Mouse (Mus musculus): Measurements from ENCODE around the gene Cyp4a32. TPM values are rescaled to one million over a fixed set of nuclear protein-coding genes. Genes with fewer than 3 reads are reported as not detected.
"Not testable (repeated sequence)": the region's sequence is repeated elsewhere in the genome, so short reads cannot be mapped to it uniquely, and the experiment has no call there.

Gene Cyp4a32
- polyA plus RNA-seq, 1 experiment from 2014 or later: not detected

DNA sequence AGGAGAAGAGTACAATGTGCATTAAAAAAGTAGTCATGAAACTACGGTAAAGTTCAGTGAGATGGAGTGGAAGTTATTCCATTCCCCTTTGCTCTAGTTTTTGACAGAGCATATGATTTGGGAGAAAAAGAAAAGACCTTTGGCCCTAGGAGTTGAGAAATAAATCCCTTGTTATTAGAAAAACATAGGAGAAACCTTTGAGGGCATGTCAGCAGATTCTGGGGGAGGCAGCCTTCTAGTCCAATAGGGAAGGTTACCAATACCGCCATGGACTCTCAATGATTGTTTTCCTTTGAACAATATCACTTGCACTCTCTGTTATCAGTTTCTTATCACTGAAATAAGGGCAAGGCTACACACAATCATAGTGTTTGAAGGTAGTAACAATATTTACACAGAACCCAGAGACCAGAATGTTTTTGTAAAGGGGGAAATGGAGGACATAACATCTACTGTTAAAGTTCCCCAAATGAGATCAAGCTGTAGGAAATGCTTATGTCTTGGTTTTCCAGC lies 3.9 kb upstream of the Cyp4a32 start:
- Histone ChIP-seq H3K9me3 (no peaks in the 10 kb centered on the region), H3K4me1 (no peaks in the 10 kb centered on the region), H3K9ac (no peak overlapping the region), H3K4me2 (no peak overlapping the region), H3K36me3 (no peaks in the 10 kb centered on the region), H3K4me3 (no peak overlapping the region), H3K27ac (replicated peaks) (no peak overlapping the region), H3K27me3 (replicated peaks) (no peaks in the 10 kb centered on the region)
- WGBS: 58% methylated on average over 2 of the region's 2 CpGs
- ATAC-seq (ENCODE audit: extremely low read depth, insufficient number of reproducible peaks, low FRiP score, low TSS enrichment): no peak

DNA sequence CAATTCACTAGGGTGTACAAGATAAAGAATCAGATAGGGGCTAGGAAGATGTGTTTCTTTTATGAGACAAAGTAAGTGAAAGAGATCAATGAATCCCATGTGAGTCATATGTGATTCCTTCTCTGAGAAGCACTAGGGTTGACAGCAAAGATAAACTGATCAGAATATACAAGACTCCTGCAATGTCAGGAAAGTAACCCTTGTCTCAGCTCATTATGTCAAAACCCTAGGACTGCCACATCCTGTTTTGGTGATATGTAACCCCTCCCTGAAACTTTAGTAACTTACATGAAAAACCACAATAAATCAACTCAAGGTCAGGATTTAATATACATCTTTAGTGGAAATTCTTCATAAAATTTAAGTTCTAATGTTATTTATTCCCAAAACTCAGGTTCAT lies 13.2 kb downstream of the Cyp4a32 start:
- H3K9ac ChIP-seq: no peak overlapping the region
- no peak for ATAC-seq (ENCODE audit: extremely low read depth, insufficient number of reproducible peaks, low FRiP score, low TSS enrichment)
- H3K27me3 ChIP-seq (replicated peaks): no peaks in the 10 kb centered on the region
- H3K36me3 ChIP-seq: no peaks in the 10 kb centered on the region
- H3K27ac ChIP-seq (replicated peaks): no peak overlapping the region
- no peaks in the 10 kb centered on the region for H3K4me1 ChIP-seq
- no peak overlapping the region for H3K4me3 ChIP-seq
- no peaks in the 10 kb centered on the region for H3K9me3 ChIP-seq
- no peak overlapping the region for H3K4me2 ChIP-seq

GRCm38 (mm10) chr4:115625560-115625959 lies 24.8 kb downstream of the Cyp4a32 start:
- H3K36me3 ChIP-seq; H3K9ac ChIP-seq; H3K9me3 ChIP-seq; H3K4me1 ChIP-seq; H3K27me3 ChIP-seq (replicated peaks); H3K27ac ChIP-seq (replicated peaks); H3K4me3 ChIP-seq; ATAC-seq (ENCODE audit: extremely low read depth, insufficient number of reproducible peaks, low FRiP score, low TSS enrichment); H3K4me2 ChIP-seq: not testable (repeated sequence)
- WGBS: 89% methylated on average over 2 of the region's 3 CpGs

DNA sequence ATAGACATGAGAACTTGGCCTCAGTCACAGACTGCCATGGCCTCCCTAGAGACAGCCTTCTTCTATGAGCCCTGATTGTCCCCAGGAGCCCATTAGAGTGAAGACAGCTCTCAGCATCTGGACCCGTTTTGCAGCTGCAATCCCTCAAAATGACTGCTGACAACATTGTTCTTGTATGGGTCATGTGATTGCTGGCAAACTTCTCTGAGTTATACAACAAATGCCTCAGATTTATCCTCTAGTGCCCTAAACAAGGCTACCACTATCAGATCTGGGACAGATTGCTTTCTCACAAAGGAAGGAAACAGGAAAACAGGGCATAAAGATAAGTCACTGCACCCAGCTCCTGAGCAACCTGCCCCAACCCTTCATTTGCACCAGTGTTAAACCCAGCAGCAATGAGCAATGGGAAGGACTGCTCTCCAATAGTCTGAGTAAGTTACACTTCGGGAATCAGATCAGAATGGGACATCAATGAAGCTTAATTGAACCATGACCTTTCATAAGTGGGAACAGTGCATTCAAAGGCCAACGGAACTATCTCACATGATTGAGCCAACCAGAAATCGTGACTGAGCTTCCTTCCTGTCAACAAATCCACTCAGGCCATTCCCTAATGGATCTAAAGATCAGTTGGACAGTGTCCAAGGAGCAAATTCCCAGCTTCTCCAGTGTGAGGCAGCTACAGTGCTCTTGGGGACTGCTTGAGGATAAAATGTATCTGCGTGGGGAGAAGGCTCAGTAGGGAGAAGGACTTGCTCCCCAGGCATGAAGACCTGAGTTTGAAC lies 42.4 kb downstream of the Cyp4a32 start:
- no peak overlapping the region; the same call in 1 of the 2 replicates for H3K27ac ChIP-seq (replicated peaks)
- WGBS: 36% methylated on average over 5 of the region's 5 CpGs
- ATAC-seq (ENCODE audit: extremely low read depth, insufficient number of reproducible peaks, low FRiP score, low TSS enrichment): no peak

GRCm38 (mm10) chr4:115645371-115645770 lies 44.6 kb downstream of the Cyp4a32 start:
- Histone ChIP-seq H3K27me3 (replicated peaks) (no peaks in the 10 kb centered on the region), H3K4me3 (no peak overlapping the region), H3K36me3 (no peaks in the 10 kb centered on the region), H3K4me2 (no peak overlapping the region), H3K9ac (no peak overlapping the region), H3K9me3 (no peaks in the 10 kb centered on the region), H3K4me1 (peaks cover 8% of the 10 kb centered on the region), H3K27ac (replicated peaks) (no peak overlapping the region)
- no peak for ATAC-seq (ENCODE audit: extremely low read depth, insufficient number of reproducible peaks, low FRiP score, low TSS enrichment)

More for the DNA sequence above, 42.4 kb downstream of the Cyp4a32 start:
- Histone ChIP-seq H3K27me3 (replicated peaks) (no peaks in the 10 kb centered on the region), H3K9ac (no peak overlapping the region), H3K36me3 (no peaks in the 10 kb centered on the region), H3K4me2 (no peak overlapping the region), H3K4me3 (no peak overlapping the region), H3K4me1 (peaks cover 8% of the 10 kb centered on the region), H3K9me3 (no peaks in the 10 kb centered on the region)

DNA sequence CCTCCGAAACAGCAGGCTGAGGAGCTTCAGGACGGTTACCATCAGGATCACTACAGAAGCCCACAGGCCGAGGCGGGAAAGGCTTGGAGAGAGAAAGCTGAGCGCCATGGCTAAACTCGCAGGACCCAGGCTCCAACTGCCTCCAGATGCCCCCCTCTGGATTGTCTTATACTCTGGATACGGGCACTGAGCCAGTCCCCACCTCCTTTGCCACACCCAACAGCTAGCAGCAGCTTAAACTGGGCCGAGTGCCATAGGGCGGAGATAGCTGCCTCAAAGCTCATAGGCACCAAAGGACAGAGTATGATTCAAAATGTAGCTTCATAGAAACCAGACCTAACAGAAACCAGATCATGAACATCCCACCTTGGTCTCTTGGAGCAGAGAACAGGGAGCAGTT lies 46.8 kb downstream of the Cyp4a32 start, which contains the start of gene Cyp4b1:
Cyp4b1 (minus strand) TSS at position 144 of the 400 bp plus-strand sequence.
- Histone ChIP-seq H3K4me2 (no peak within 1 kb of the TSS), H3K36me3 (no peaks in the 10 kb centered on the region), H3K27me3 (replicated peaks) (no peaks in the 10 kb centered on the region), H3K4me3 (no peak within 1 kb of the TSS), H3K9me3 (no peaks in the 10 kb centered on the region), H3K9ac (no peak within 1 kb of the TSS), H3K4me1 (peaks cover 8% of the 10 kb centered on the region), H3K27ac (replicated peaks) (no peak within 1 kb of the TSS)
- no peak for ATAC-seq (ENCODE audit: extremely low read depth, insufficient number of reproducible peaks, low FRiP score, low TSS enrichment)
- 71% methylated on average over 9 of the region's 9 CpGs for WGBS

GRCm38 (mm10) chr4:115648752-115649151 lies 48.0 kb downstream of the Cyp4a32 start:
- 46% methylated on average over 2 of the region's 2 CpGs for WGBS
- no peak overlapping the region for H3K4me3 ChIP-seq
- no peak for ATAC-seq (ENCODE audit: extremely low read depth, insufficient number of reproducible peaks, low FRiP score, low TSS enrichment)
- H3K36me3 ChIP-seq: no peaks in the 10 kb centered on the region
- H3K27me3 ChIP-seq (replicated peaks): no peaks in the 10 kb centered on the region
- no peak overlapping the region for H3K9ac ChIP-seq
- H3K4me2 ChIP-seq: no peak overlapping the region
- H3K9me3 ChIP-seq: no peaks in the 10 kb centered on the region
- H3K4me1 ChIP-seq: no peaks in the 10 kb centered on the region
- H3K27ac ChIP-seq (replicated peaks): no peak overlapping the region

DNA sequence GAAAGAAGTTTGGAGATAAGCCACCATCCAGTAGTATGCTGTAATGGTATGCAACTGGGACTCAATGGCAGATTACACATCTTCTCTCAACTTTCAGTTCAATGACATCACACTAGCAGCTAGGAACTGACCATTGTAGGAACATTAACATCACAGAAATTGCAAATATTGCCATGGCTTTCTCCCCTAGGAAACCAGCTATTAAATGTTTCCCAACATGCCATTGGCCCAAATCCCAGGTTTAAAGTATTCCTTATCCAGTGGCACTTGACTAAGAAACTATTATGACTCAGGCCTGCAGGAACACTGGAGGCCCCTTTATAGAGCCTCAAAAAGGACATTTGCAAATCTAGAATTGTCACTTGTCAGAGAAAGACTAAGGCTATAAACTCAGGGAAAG lies 48.6 kb downstream of the Cyp4a32 start:
- no peak overlapping the region for H3K4me2 ChIP-seq
- no peak overlapping the region for H3K27ac ChIP-seq (replicated peaks)
- H3K27me3 ChIP-seq (replicated peaks): no peaks in the 10 kb centered on the region
- ATAC-seq (ENCODE audit: extremely low read depth, insufficient number of reproducible peaks, low FRiP score, low TSS enrichment): no peak
- no peaks in the 10 kb centered on the region for H3K4me1 ChIP-seq
- H3K9ac ChIP-seq: no peak overlapping the region
- H3K9me3 ChIP-seq: no peaks in the 10 kb centered on the region
- H3K4me3 ChIP-seq: no peak overlapping the region
- H3K36me3 ChIP-seq: no peaks in the 10 kb centered on the region

- Histone ChIP-seq H3K4me2 (no peak overlapping the region), H3K9me3 (no peaks in the 10 kb centered on the region), H3K36me3 (no peaks in the 10 kb centered on the region), H3K27me3 (replicated peaks) (no peaks in the 10 kb centered on the region), H3K27ac (replicated peaks) (no peak overlapping the region), H3K4me1 (no peaks in the 10 kb centered on the region), H3K9ac (no peak overlapping the region), H3K4me3 (no peak overlapping the region)
- no peak for ATAC-seq (ENCODE audit: extremely low read depth, insufficient number of reproducible peaks, low FRiP score, low TSS enrichment)
- WGBS: 73% methylated on average over 5 of the region's 5 CpGs
Observed at GRCm38 (mm10) chr4:115650866-115651265, 50.1 kb downstream of the Cyp4a32 start.

DNA sequence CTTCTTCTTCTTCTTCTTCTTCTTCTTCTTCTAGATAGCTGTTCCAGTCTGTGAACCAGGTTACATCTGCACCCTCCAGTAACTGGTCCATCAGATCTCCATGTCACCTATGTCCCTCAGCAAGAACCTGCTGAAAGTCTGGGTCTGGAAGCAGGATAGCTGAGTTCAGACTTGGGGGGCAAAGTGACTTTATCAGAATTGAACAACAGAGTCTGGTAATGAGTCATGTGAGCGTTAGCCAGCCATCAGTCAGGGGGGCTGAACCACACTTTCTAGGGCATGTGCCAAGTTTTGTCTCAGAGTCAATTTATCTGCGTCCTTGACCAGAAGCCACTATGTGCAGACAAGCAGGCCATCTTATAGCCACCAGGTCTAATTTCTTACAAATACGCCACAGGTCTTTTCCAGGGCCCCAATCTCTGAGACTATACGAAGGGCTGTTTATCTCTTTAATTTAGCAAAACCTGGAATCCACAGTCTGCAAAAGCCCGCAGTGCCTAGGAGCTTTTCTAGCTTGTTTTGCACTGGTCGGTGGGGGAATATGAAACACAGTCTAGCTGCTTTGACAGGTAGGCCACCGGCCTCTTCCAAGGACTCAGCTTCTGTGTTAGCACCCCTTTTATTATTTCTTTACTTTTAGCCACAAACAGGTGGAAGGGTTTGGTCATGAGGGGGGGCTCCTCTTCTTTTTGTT lies 55.2 kb downstream of the Cyp4a32 start:
- not testable (repeated sequence) for H3K27me3 ChIP-seq (replicated peaks); H3K4me1 ChIP-seq; H3K4me3 ChIP-seq; ATAC-seq (ENCODE audit: extremely low read depth, insufficient number of reproducible peaks, low FRiP score, low TSS enrichment); H3K9ac ChIP-seq; H3K9me3 ChIP-seq; H3K27ac ChIP-seq (replicated peaks); H3K4me2 ChIP-seq; H3K36me3 ChIP-seq
- WGBS: 64% methylated on average over 7 of the region's 7 CpGs

DNA sequence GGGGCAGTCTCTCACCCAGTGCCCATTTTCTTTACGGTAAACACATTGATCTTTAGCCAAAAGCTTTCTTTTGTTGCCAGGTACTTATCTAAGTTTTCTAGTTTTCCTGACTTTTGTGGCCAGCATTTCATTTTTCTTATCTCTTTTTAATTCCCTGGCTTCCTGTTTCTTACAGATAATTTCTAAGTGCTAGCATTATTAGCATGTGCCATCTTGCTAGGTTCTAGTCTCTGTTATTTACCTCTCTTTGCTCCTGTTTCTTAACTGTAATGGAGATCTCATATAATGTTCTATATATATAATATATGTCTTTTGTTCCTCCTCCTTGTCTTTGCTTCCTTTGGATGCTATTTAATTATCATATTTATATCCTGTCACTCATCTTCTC lies 55.8 kb downstream of the Cyp4a32 start:
- whole genome bisulfite sequencing: 79% methylated on average over 1 of the region's 1 CpGs
- not testable (repeated sequence) for H3K9me3 ChIP-seq; H3K4me2 ChIP-seq; H3K27ac ChIP-seq (replicated peaks); H3K27me3 ChIP-seq (replicated peaks); H3K4me3 ChIP-seq; ATAC-seq (ENCODE audit: extremely low read depth, insufficient number of reproducible peaks, low FRiP score, low TSS enrichment); H3K4me1 ChIP-seq; H3K36me3 ChIP-seq; H3K9ac ChIP-seq

Measured in heart, embryonic 13.5 days (tissue).